8 mouse cellular contexts compared by ENCODE assay signal in genomic region chr7:43894836-43895235, GRCm38 (mm10). TPM values are rescaled to one million over a fixed set of nuclear protein-coding genes. Genes with fewer than 3 reads are reported as not detected.
DNase-seq lines count a peak whose midpoint lies in the region; ATAC-seq and TF ChIP-seq lines count a peak whose summit lies in the region.

No protein-coding gene starts in this region.

- ATAC-seq in heart, embryonic 14.5 days (ENCODE audit: insufficient number of reproducible peaks, insufficient read depth, low FRiP score, low read depth) = peak; percentile 79
- ATAC-seq in kidney, postnatal 0 days (replicated peaks; ENCODE audit: low FRiP score, low read depth) = peak; percentile 93

- no peaks in the 10 kb centered on the region for H3K4me1 ChIP-seq in heart, embryonic 14.5 days (ENCODE audit: control insufficient read depth in 2 of 2, insufficient read depth in 2 of 2, low read length in 2 of 2)
- no peaks in the 10 kb centered on the region for H3K4me1 ChIP-seq in kidney, postnatal 0 days (replicated peaks; ENCODE audit: insufficient read depth, low read length)

- H3K4me3 ChIP-seq in heart, embryonic 14.5 days (ENCODE audit: control insufficient read depth in 1 of 2, insufficient read depth in 1 of 2, low read depth in 1 of 2, low read length in 2 of 2) = no peak overlapping the region
- no peak overlapping the region for H3K4me3 ChIP-seq in kidney, postnatal 0 days (replicated peaks; ENCODE audit: low read depth, low read length)

- H3K4me2 ChIP-seq in heart, embryonic 14.5 days (ENCODE audit: low read length) = no peak overlapping the region
- no peak overlapping the region for H3K4me2 ChIP-seq in kidney, postnatal 0 days (ENCODE audit: low read length)

- no peaks in the 10 kb centered on the region for H3K27me3 ChIP-seq in heart, embryonic 14.5 days (ENCODE audit: control insufficient read depth, insufficient read depth, low read length)
- H3K27me3 ChIP-seq in kidney, postnatal 0 days (ENCODE audit: insufficient read depth, low read length) = no peaks in the 10 kb centered on the region
- no peaks in the 10 kb centered on the region for H3K27me3 ChIP-seq in splenic B cell, adult 2 months (ENCODE audit: control insufficient read depth, insufficient read depth, low read length, poor library complexity, severe bottlenecking)

- H3K9ac ChIP-seq in heart, embryonic 14.5 days (ENCODE audit: low read length) = no peak overlapping the region
- no peak overlapping the region for H3K9ac ChIP-seq in kidney, postnatal 0 days (ENCODE audit: low read depth, low read length)

- WGBS in heart, embryonic 14.5 days = 9% methylated on average over 1 of the region's 1 CpGs
- WGBS in kidney, postnatal 0 days = 5% methylated on average over 1 of the region's 1 CpGs

- DNase-seq in CD4-positive helper T cell, adult 2 months (ENCODE audit: low read depth, low spot score) = peak; percentile 70
- DNase-seq in brain, embryonic 18.5 days (ENCODE audit: low read depth, low spot score) = peak; percentile 62
- peak; percentile 56 for DNase-seq in fibroblast of lung, adult 2 months (ENCODE audit: low read depth)
- DNase-seq in kidney, postnatal 0 days (ENCODE audit: low spot score) = peak; percentile 86
- DNase-seq in liver = peak; percentile 68
- peak; percentile 36 to 52 for DNase-seq in natural killer cell, adult 2 months (ENCODE audit: low spot score in 2 of 2)
- DNase-seq in splenic B cell, adult 2 months (ENCODE audit: low read depth, low spot score) = peak; percentile 74

- no peaks in the 10 kb centered on the region for H3K36me3 ChIP-seq in heart, embryonic 14.5 days (ENCODE audit: control insufficient read depth, insufficient read depth, low read length)
- no peaks in the 10 kb centered on the region for H3K36me3 ChIP-seq in kidney, postnatal 0 days (ENCODE audit: insufficient read depth, low read length)
- no peaks in the 10 kb centered on the region for H3K36me3 ChIP-seq in splenic B cell, adult 2 months (ENCODE audit: control insufficient read depth, insufficient read depth, low read length, poor library complexity, severe bottlenecking)

- peak; percentile 94 for TF ChIP-seq CTCF in kidney, postnatal 0 days (IDR thresholded peaks at IDR 0.05; ENCODE audit: low read depth)

- H3K27ac ChIP-seq in heart, embryonic 14.5 days (replicated peaks in 1 of 2; ENCODE audit: control insufficient read depth in 1 of 2, insufficient read depth in 1 of 2, low read depth in 2 of 2, low read length in 2 of 2) = no peak overlapping the region
- no peak overlapping the region for H3K27ac ChIP-seq in kidney, postnatal 0 days

- H3K9me3 ChIP-seq in heart, embryonic 14.5 days (ENCODE audit: control insufficient read depth, low read length) = no peaks in the 10 kb centered on the region
- H3K9me3 ChIP-seq in kidney, postnatal 0 days (replicated peaks; ENCODE audit: low read length) = no peaks in the 10 kb centered on the region

RNA-seq across cellular contexts. Expression of gene Klk4, which starts 13.9 kb away (rescaled TPM):
- not detected in 2 replicates for polyA plus RNA-seq in heart, embryonic 14.5 days (2014; fragmentation: Nextera tagmentation; extraction: Ambion mirVana)
- polyA plus RNA-seq in kidney, postnatal 0 days (2015; fragmentation: Nextera tagmentation; extraction: Ambion mirVana) = not detected in 2 replicates

RNA-seq across cellular contexts. Expression of gene Klk15, which starts 38.7 kb away (rescaled TPM):
- not detected in 2 replicates for polyA plus RNA-seq in heart, embryonic 14.5 days (2014; fragmentation: Nextera tagmentation; extraction: Ambion mirVana)
- polyA plus RNA-seq in kidney, postnatal 0 days (2015; fragmentation: Nextera tagmentation; extraction: Ambion mirVana) = not detected in 2 replicates

RNA-seq across cellular contexts. Expression of gene Klk5, which starts 53.1 kb away (rescaled TPM):
- polyA plus RNA-seq in heart, embryonic 14.5 days (2014; fragmentation: Nextera tagmentation; extraction: Ambion mirVana) = not detected in 2 replicates
- polyA plus RNA-seq in kidney, postnatal 0 days (2015; fragmentation: Nextera tagmentation; extraction: Ambion mirVana) = not detected in 2 replicates

RNA-seq across cellular contexts. Expression of gene Klk1b8, which starts 55.6 kb away (rescaled TPM):
- not detected in 2 replicates for polyA plus RNA-seq in heart, embryonic 14.5 days (2014; fragmentation: Nextera tagmentation; extraction: Ambion mirVana)
- 0.18 and 0.75 TPM in 2 replicates for polyA plus RNA-seq in kidney, postnatal 0 days (2015; fragmentation: Nextera tagmentation; extraction: Ambion mirVana)
